Mouse (Mus musculus) lung, postnatal 0 days (tissue): ENCODE results near the gene Prrg2.

Experiments used
- CTCF ChIP-seq: IDR thresholded peaks from 2 replicates; pipeline ENCODE4 v1.5.1; 2016; ENCODE audit warnings: antibody characterized with exemption, mild to moderate bottlenecking
- EP300 ChIP-seq: IDR thresholded peaks from 2 replicates; pipeline ENCODE4 v1.6.1; 2016; ENCODE audit warnings: antibody characterized with exemption, mild to moderate bottlenecking, control low read depth

DNA sequence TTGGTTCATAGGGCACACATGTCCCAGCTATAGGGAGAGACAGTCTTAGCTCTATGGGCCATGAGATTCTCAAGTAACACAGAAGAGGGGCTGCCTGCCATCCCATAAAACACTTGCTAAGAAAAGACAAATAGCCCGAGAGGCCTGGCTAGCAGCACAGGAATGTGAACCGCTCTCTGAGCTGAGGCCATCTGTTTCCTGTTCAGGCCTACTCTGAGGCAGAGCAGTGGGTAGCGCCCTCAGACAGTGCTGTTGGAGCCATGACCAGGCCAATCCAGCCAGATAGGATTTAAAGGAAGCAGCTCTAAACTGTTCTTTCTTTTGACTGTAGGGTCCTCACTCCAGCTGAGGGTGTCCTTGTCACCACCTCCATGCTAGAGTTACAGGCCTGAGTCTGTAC lies 57.9 kb downstream of the Prrg2 start:
- TF ChIP-seq CTCF (no peak), EP300 (no peak)
